Mouse (Mus musculus): ENCODE measurements at regions not wholly inside any gene's neighbourhood (a gene's known extent, or its start where the extent isn't known, plus 50 kb on each side); places are given as distances from the start of the nearest gene placed in this dataset.

DNA sequence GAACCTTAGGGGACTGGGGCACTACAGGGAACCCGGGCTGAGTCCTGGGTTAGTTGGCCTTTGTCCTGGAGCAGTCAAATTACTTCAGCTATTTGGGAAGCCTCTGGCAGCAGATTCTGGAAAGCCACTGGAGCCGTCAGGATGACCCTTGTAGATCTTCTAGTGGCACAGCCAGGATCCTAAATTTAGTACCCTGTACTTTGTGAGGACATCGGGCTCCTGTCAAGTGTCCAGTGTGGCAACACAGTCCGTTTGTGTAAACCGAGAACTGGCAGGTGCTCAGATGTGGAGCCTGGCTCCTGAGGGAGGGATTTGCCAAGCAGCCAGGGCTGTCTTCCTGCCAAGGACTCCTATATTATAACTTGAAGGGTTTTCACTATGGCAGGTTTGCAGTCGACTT, 76.8 kb upstream of the Pced1b start:
- Histone ChIP-seq H3K4me1 (ENCODE audit: control insufficient read depth, insufficient read depth, low read length) (no peaks in the 10 kb centered on the region), H3K27ac (ENCODE audit: control insufficient read depth, insufficient read depth, low read depth, low read length, poor library complexity) (no peak overlapping the region), H3K4me3 (replicated peaks; ENCODE audit: control insufficient read depth, low read depth, low read length) (no peak overlapping the region)
- 76% methylated on average over 6 of the region's 6 CpGs for WGBS
- no peak for TF ChIP-seq CTCF (IDR thresholded peaks at IDR 0.05; ENCODE audit: control insufficient read depth, insufficient read depth, low read length)
- no peak for TF ChIP-seq POLR2A (IDR thresholded peaks at IDR 0.05; ENCODE audit: borderline replicate concordance, control insufficient read depth, low read depth, low read length)

DNA sequence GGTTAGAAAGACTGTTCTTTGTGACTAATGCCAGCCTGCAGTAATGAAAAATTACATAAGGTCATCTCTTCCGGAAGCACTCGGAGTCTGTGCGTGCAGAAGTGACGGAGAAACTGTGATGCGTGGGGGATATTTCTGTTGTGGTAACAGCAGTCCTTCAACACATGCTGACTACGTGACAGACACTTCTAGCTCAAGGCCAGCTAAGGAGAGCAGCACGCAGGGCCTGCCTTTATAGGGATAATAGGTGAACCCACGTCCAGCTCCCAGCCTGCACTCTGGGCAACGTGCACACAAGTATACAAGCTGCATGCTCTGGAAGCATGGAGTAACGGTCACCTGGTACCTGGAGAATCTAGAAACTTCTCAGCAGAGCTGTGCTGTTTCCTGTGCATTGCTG, 77.5 kb upstream of the Pced1b start:
- Histone ChIP-seq H3K4me3 (replicated peaks; ENCODE audit: control insufficient read depth, low read depth, low read length) (no peak overlapping the region), H3K27ac (ENCODE audit: control insufficient read depth, insufficient read depth, low read depth, low read length, poor library complexity) (no peak overlapping the region), H3K4me1 (ENCODE audit: control insufficient read depth, insufficient read depth, low read length) (no peaks in the 10 kb centered on the region)
- TF ChIP-seq CTCF (IDR thresholded peaks at IDR 0.05; ENCODE audit: control insufficient read depth, insufficient read depth, low read length): no peak
- WGBS: 87% methylated on average over 10 of the region's 10 CpGs

DNA sequence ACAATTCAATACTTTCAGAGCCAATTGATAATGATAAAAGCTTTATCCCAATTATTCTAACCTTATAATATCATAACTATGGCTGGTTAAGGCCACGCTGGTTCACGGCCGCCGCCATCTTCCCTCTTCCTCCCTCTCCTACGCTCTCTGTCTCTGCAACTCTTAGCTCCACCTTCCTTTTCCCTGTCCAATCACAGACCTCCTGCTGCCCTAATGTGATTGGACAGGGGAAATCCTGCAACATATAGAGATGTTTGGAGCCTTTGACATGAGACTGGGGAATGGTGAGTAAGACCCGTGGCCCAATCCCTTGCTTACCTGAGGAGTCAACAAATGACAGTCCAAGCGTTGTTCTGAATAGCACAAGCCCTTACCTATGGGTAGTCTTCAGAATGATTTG, 79.8 kb upstream of the Pced1b start:
- Histone ChIP-seq H3K4me3 (replicated peaks; ENCODE audit: control insufficient read depth, low read depth, low read length) (no peak overlapping the region), H3K27ac (ENCODE audit: control insufficient read depth, insufficient read depth, low read depth, low read length, poor library complexity) (no peak overlapping the region), H3K4me1 (ENCODE audit: control insufficient read depth, insufficient read depth, low read length) (no peaks in the 10 kb centered on the region)
- WGBS: 93% methylated on average over 7 of the region's 7 CpGs
- TF ChIP-seq CTCF (IDR thresholded peaks at IDR 0.05; ENCODE audit: control insufficient read depth, insufficient read depth, low read length): no peak
- no peak for TF ChIP-seq POLR2A (IDR thresholded peaks at IDR 0.05; ENCODE audit: borderline replicate concordance, control insufficient read depth, low read depth, low read length)

DNA sequence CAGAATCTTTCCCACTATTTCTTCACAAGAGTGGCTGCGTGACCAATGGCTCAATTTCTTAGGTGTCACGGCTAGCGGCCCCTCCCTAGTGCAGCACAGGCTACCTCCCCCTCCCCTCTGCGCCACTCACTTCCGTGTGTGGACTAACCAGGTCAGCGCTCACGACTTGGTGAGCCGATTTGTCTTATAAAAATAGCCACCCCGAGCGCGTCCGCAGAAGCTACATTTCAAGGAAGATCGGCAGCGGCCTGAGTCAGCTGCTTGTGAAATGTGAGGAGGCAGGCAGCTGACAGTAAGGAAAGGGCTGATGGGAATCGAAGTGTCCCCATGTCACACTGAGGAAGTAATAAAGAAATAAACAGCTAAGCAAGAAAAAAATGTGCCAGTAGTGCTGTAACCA, 82.3 kb upstream of the Pced1b start:
- H3K4me1 ChIP-seq (ENCODE audit: control insufficient read depth, insufficient read depth, low read length): no peaks in the 10 kb centered on the region
- no peak overlapping the region for H3K27ac ChIP-seq (ENCODE audit: control insufficient read depth, insufficient read depth, low read depth, low read length, poor library complexity)
- H3K4me3 ChIP-seq (replicated peaks; ENCODE audit: control insufficient read depth, low read depth, low read length): no peak overlapping the region
- no peak for TF ChIP-seq CTCF (IDR thresholded peaks at IDR 0.05; ENCODE audit: control insufficient read depth, insufficient read depth, low read length)
- no peak for TF ChIP-seq POLR2A (IDR thresholded peaks at IDR 0.05; ENCODE audit: borderline replicate concordance, control insufficient read depth, low read depth, low read length)
- 80% methylated on average over 15 of the region's 15 CpGs for WGBS

DNA sequence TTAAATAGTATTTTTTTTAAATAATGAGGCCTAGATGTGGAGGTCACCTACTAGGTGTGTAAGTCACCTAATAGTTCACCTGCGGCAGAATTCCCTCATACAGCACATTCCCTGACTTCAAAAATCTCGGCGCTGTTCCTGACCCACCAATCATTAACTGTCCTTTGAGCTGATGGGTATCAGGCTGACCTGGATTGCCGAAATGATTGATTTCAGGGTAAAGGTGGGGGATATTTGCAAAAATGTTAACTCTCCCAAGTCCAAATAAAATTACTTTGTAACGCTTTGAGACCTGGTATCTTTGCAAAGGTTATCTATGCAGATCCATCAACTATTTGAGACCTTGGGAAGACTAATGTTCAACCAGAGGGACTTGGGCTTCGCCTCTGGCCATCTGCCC, 82.9 kb upstream of the Pced1b start:
- Histone ChIP-seq H3K27ac (ENCODE audit: control insufficient read depth, insufficient read depth, low read depth, low read length, poor library complexity) (no peak overlapping the region), H3K4me3 (replicated peaks; ENCODE audit: control insufficient read depth, low read depth, low read length) (no peak overlapping the region), H3K4me1 (ENCODE audit: control insufficient read depth, insufficient read depth, low read length) (no peaks in the 10 kb centered on the region)
- TF ChIP-seq CTCF (IDR thresholded peaks at IDR 0.05; ENCODE audit: control insufficient read depth, insufficient read depth, low read length) (no peak), POLR2A (IDR thresholded peaks at IDR 0.05; ENCODE audit: borderline replicate concordance, control insufficient read depth, low read depth, low read length) (no peak)
- 90% methylated on average over 6 of the region's 6 CpGs for WGBS

DNA sequence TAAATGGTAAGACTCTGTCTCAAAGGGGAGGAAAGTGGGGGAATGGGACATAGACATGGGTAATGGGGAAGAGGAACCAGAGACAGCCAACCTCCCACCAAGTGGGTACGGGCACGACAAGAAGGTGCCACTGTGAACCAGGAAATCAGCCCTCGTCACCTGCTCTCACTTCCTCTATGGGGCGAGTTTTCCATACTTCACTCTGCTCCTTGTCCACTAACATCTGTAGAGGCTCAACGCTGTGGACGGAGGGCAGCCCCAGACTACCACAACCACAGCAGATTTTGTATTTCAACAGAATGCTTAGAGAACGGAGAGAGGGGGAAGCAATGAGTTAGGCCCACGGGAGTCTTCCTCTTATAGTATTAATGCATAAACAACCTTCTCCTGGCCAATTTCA, 83.8 kb upstream of the Pced1b start:
- H3K4me1 ChIP-seq (ENCODE audit: control insufficient read depth, insufficient read depth, low read length): no peaks in the 10 kb centered on the region
- no peak for TF ChIP-seq POLR2A (IDR thresholded peaks at IDR 0.05; ENCODE audit: borderline replicate concordance, control insufficient read depth, low read depth, low read length)
- TF ChIP-seq CTCF (IDR thresholded peaks at IDR 0.05; ENCODE audit: control insufficient read depth, insufficient read depth, low read length): no peak
- WGBS: 47% methylated on average over 8 of the region's 8 CpGs
- H3K27ac ChIP-seq (ENCODE audit: control insufficient read depth, insufficient read depth, low read depth, low read length, poor library complexity): no peak overlapping the region
- no peak overlapping the region for H3K4me3 ChIP-seq (replicated peaks; ENCODE audit: control insufficient read depth, low read depth, low read length)

DNA sequence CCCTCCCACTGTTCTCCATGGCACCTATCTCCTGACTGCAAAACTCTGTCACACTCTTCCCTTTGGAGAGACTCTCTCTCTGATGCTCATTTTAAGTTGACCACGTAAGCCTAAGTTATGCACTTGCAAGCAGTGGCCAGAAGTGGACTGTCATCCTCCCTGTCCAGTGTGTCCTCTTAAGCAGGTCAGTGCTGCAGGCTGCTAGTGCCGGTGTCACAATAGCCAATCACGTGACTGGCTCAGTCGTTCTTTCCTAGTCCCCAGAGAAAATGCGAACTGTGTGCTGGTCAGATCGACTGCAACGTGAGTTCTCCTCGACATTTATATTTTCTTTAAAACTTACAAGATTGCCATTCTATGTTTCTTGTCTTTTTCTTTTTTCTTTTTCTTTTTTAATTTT, 84.6 kb upstream of the Pced1b start:
- no peaks in the 10 kb centered on the region for H3K4me1 ChIP-seq (ENCODE audit: control insufficient read depth, insufficient read depth, low read length)
- H3K4me3 ChIP-seq (replicated peaks; ENCODE audit: control insufficient read depth, low read depth, low read length): no peak overlapping the region
- 90% methylated on average over 8 of the region's 8 CpGs for WGBS
- no peak overlapping the region for H3K27ac ChIP-seq (ENCODE audit: control insufficient read depth, insufficient read depth, low read depth, low read length, poor library complexity)
- TF ChIP-seq CTCF (IDR thresholded peaks at IDR 0.05; ENCODE audit: control insufficient read depth, insufficient read depth, low read length) (no peak), POLR2A (IDR thresholded peaks at IDR 0.05; ENCODE audit: borderline replicate concordance, control insufficient read depth, low read depth, low read length) (no peak)

DNA sequence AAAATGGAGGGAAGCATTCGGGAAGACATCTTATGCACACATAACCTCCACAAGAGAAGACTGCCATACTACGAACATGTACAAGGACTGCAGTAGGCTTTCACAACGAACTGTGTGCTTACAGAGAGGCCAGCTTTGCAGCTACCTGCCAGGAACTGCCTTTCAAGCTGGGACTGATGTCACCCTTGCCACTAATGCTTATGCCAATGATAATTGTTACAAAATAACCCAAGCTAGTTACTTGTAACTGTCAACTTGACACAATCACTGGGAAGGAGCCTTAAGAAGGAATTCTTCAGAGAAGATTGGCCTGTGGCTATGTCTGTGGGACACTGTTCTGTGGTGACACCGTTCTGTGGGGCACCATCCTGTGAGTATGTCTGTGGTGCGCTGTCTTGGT, 85.4 kb upstream of the Pced1b start:
- H3K4me3 ChIP-seq (replicated peaks; ENCODE audit: control insufficient read depth, low read depth, low read length): no peak overlapping the region
- WGBS: 80% methylated on average over 5 of the region's 5 CpGs
- no peak overlapping the region for H3K27ac ChIP-seq (ENCODE audit: control insufficient read depth, insufficient read depth, low read depth, low read length, poor library complexity)
- TF ChIP-seq POLR2A (IDR thresholded peaks at IDR 0.05; ENCODE audit: borderline replicate concordance, control insufficient read depth, low read depth, low read length) (no peak), CTCF (IDR thresholded peaks at IDR 0.05; ENCODE audit: control insufficient read depth, insufficient read depth, low read length) (no peak)
- no peaks in the 10 kb centered on the region for H3K4me1 ChIP-seq (ENCODE audit: control insufficient read depth, insufficient read depth, low read length)

DNA sequence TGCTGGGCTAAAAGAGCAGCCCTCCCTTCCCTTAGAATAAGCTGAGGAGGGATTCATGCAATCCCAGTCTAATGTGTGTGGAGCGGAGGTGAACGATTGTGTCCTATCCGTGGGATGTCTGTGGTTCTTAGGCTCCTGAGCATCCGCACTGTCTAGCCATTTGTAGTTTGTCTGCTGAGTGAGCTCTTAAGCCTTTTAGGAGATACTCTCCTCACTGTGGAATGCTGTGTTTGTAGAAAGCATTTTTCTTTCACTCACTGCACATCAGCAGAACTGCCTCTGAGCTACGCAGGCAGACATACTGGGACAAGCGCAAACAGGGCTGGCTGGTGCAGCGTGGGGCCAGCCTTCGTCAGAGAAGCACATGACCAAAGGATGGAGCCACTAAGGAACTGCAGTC, 94.6 kb upstream of the Pced1b start:
- 75% methylated on average over 8 of the region's 8 CpGs for WGBS
- Histone ChIP-seq H3K4me3 (replicated peaks; ENCODE audit: control insufficient read depth, low read depth, low read length) (no peak overlapping the region), H3K4me1 (ENCODE audit: control insufficient read depth, insufficient read depth, low read length) (no peaks in the 10 kb centered on the region), H3K27ac (ENCODE audit: control insufficient read depth, insufficient read depth, low read depth, low read length, poor library complexity) (no peak overlapping the region)
- TF ChIP-seq CTCF (IDR thresholded peaks at IDR 0.05; ENCODE audit: control insufficient read depth, insufficient read depth, low read length) (no peak), POLR2A (IDR thresholded peaks at IDR 0.05; ENCODE audit: borderline replicate concordance, control insufficient read depth, low read depth, low read length) (no peak)

Data from bone marrow, adult 2 months (tissue).